Mouse (Mus musculus): Measurements from ENCODE around the gene Prdx6.

DNA sequence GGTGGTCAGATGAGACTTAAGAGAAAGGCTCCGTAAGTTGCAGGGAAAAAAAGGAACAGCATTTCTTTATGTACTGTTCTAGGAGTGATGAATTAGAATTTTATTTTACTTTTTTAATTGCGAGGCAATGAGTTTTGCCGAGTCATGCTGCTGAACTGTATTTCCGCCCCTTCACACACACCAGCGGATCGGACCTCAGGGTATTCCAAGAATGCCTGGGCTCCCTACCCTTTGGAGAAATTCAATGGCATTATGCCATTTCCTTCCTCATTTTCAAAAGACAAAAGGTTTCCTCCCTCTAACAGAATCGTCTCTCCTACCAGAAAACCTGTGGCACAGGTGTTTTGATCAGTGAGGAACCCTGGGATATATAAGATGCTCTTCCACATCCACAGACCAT is 2.3 kb downstream of the Prdx6 start:
- no peak for TF ChIP-seq POLR2A (IDR thresholded peaks at IDR 0.05; ENCODE audit: control insufficient read depth, low read depth, low read length)
- no peak for TF ChIP-seq CTCF (IDR thresholded peaks at IDR 0.05; ENCODE audit: control insufficient read depth, insufficient read depth, insufficient replicate concordance, low read depth, low read length)
